Mouse (Mus musculus): ENCODE data around the gene Rnf123.
A peak's percentile ranks its signal among the peaks of the same experiment; 100 is the strongest.

DNA sequence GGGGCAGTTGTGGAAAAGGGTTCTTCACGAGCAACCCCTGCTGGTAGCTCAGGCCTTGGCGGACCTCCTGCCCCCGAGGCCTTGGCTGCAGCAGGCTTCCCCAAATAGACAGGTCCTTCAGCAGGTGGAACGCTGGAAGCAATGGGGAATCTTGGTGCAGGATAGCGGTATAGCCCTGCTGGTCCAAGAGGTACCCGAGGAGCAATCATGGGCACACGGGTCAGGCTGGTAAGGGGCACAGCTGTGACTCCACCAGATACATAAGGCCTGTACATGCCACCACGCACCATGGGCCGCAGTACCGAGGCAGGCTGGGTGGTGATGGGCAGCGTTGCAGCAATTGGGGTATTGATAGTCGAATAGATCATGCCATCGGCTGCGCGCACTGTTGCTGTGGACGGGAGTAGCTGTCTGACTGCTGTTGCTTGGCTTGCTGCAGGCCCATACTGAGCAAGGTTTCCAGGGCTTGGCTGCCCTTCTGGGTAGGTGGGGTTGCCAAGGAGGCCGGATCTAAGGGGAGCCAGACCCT is 28.5 kb upstream of the Rnf123 start:
- TF ChIP-seq CTCF (IDR thresholded peaks at IDR 0.05; ENCODE audit: low read depth) = peak; percentile 23; the same call in 1 of the 2 replicates
- no peak for TF ChIP-seq EP300 (optimal IDR thresholded peaks at IDR 0.05)

Data from stomach, postnatal 0 days (tissue).